26 mouse cellular contexts compared by ENCODE assay signal in genomic region chr15:97122263-97122662, GRCm38 (mm10).
DNase-seq lines count a peak whose midpoint lies in the region; ATAC-seq and TF ChIP-seq lines count a peak whose summit lies in the region.
"Had no signal": no experiment of that assay in that cellular context is flagged by ENCODE, and none has a peak within 500 bp of the region (broad histone marks: within the 10 kb centered on the region; RNA-seq: fewer than 3 reads in every experiment).

No protein-coding gene starts in this region.

- H3K4me2 ChIP-seq in heart, embryonic 13.5 days: no peak overlapping the region
- H3K4me2 ChIP-seq in myocyte (ENCODE audit: low read depth): no peak overlapping the region
- H3K4me2 ChIP-seq: forebrain, embryonic 13.5 days; liver, embryonic 12.5 days; midbrain, embryonic 13.5 days had no signal

- ATAC-seq in heart, embryonic 13.5 days (ENCODE audit: extremely low read depth, insufficient number of reproducible peaks, low FRiP score, low TSS enrichment): no peak
- ATAC-seq: forebrain, embryonic 13.5 days; hindbrain, embryonic 16.5 days; intestine, embryonic 16.5 days; liver, embryonic 12.5 days; liver, postnatal 0 days; midbrain, embryonic 13.5 days had no signal

- H3K4me1 ChIP-seq in heart, embryonic 13.5 days: peaks cover 17% of the 10 kb centered on the region
- peaks cover 5% of the 10 kb centered on the region for H3K4me1 ChIP-seq in embryonic facial prominence, embryonic 10.5 days
- H3K4me1 ChIP-seq: forebrain, embryonic 13.5 days; liver, embryonic 12.5 days; midbrain, embryonic 13.5 days had no signal

- no peaks in the 10 kb centered on the region for H3K36me3 ChIP-seq in heart, embryonic 13.5 days
- H3K36me3 ChIP-seq in embryonic facial prominence, embryonic 10.5 days (replicated peaks): no peaks in the 10 kb centered on the region
- no peaks in the 10 kb centered on the region for H3K36me3 ChIP-seq in myocyte (ENCODE audit: control insufficient read depth, insufficient read depth)
- H3K36me3 ChIP-seq: liver, embryonic 12.5 days; midbrain, embryonic 13.5 days had no signal

- 30% methylated on average over 6 of the region's 6 CpGs for WGBS in heart, embryonic 13.5 days
- 76% methylated on average over 6 of the region's 6 CpGs for WGBS in embryonic facial prominence, embryonic 10.5 days

- no peaks in the 10 kb centered on the region for H3K79me2 ChIP-seq in myocyte (ENCODE audit: control insufficient read depth, insufficient read depth)

- no peak for TF ChIP-seq POLR2A in myocyte (IDR thresholded peaks at IDR 0.05; ENCODE audit: insufficient read length, low read depth)

- no peak overlapping the region for H3K4me3 ChIP-seq in heart, embryonic 13.5 days
- no peak overlapping the region for H3K4me3 ChIP-seq in embryonic facial prominence, embryonic 10.5 days
- no peak overlapping the region for H3K4me3 ChIP-seq in myocyte
- H3K4me3 ChIP-seq: forebrain, embryonic 13.5 days; liver, embryonic 12.5 days; midbrain, embryonic 13.5 days had no signal

- no peak overlapping the region for H3K9ac ChIP-seq in heart, embryonic 13.5 days
- H3K9ac ChIP-seq: forebrain, embryonic 13.5 days; liver, embryonic 12.5 days; liver, postnatal 0 days; midbrain, embryonic 13.5 days had no signal

- H3K27ac ChIP-seq in heart, embryonic 13.5 days (replicated peaks): peak overlapping the region; percentile 80
- H3K27ac ChIP-seq in embryonic facial prominence, embryonic 10.5 days (replicated peaks): 0 out of 2 replicates have a peak overlapping the region, but pooled peaks have one; percentile 19
- H3K27ac ChIP-seq: forebrain, embryonic 13.5 days; kidney, postnatal 0 days; liver, embryonic 12.5 days; midbrain, embryonic 13.5 days had no signal

- DNase-seq in embryo, embryonic 10 days (ENCODE audit: low spot score): peak; percentile 28
- no peak for DNase-seq in embryo, embryonic 10.5 days (ENCODE audit: low spot score)
- DNase-seq in heart, adult 18-20 months: no peak
- DNase-seq in embryonic facial prominence, embryonic 10.5 days (ENCODE audit: low spot score): no peak
- no peak for DNase-seq in T-cell, adult 2 months (ENCODE audit: low spot score)
- DNase-seq: adrenal gland, postnatal 25 days; cerebellum, adult 18-20 months; cerebellum, postnatal 10 days; gastrocnemius, postnatal 10 days; kidney, adult 8-10 months; kidney, postnatal 4 days; layer of hippocampus, postnatal 36 days; left cerebral cortex, postnatal 4 days; liver, postnatal 0 days; lung, postnatal 36 days; spleen, adult 18-20 months; thymus, postnatal 14 days had no signal

- no peak overlapping the region for H3ac ChIP-seq in myocyte (ENCODE audit: control insufficient read depth, insufficient read length)

- no peaks in the 10 kb centered on the region for H3K27me3 ChIP-seq in heart, embryonic 13.5 days (replicated peaks)
- no peaks in the 10 kb centered on the region for H3K27me3 ChIP-seq in embryonic facial prominence, embryonic 10.5 days (replicated peaks; ENCODE audit: low read depth, poor library complexity, severe bottlenecking)
- H3K27me3 ChIP-seq in myocyte (ENCODE audit: control insufficient read depth, insufficient read depth, insufficient read length): no peaks in the 10 kb centered on the region
- H3K27me3 ChIP-seq: CH12.LX; forebrain, embryonic 13.5 days; liver, embryonic 12.5 days; midbrain, embryonic 13.5 days had no signal

- no peaks in the 10 kb centered on the region for H3K9me3 ChIP-seq in heart, embryonic 13.5 days
- no peaks in the 10 kb centered on the region for H3K9me3 ChIP-seq in embryonic facial prominence, embryonic 10.5 days
- H3K9me3 ChIP-seq: forebrain, embryonic 13.5 days; liver, embryonic 12.5 days; midbrain, embryonic 13.5 days had no signal

TF ChIP-seq in myocyte, 11 proteins besides CTCF, POLR2A, EP300 and RAD21:
- TF ChIP-seq MYOG (IDR thresholded peaks at IDR 0.05; ENCODE audit: control insufficient read depth in 1 of 3, insufficient read depth in 1 of 3, insufficient read length in 2 of 3, low read depth in 2 of 3) (peak in 1 of 3 experiments; percentile 21), MYOD1 (IDR thresholded peaks at IDR 0.05; ENCODE audit: control insufficient read depth in 1 of 3, insufficient read length in 2 of 3, low read depth in 2 of 3) (peak in 2 of 3 experiments; percentile 16 to 35), TCF12 (IDR thresholded peaks at IDR 0.05; ENCODE audit: insufficient read depth, poor library complexity, severe bottlenecking) (no peak)
